Mouse (Mus musculus) CD4-positive, CD25-positive, alpha-beta regulatory T cell, adult 2 months (primary cell): ENCODE data around the gene Cds2.
"Not testable (repeated sequence)": the region's sequence is repeated elsewhere in the genome, so short reads cannot be mapped to it uniquely, and the experiment has no call there.

ENCODE experiments used
- DNase-seq: peaks from one replicate; pipeline ENCODE4 v3.0.0-alpha.2; 2012; ENCODE audit warnings: low read depth, low spot score

Cds2 gene

GRCm38 (mm10) chr2:132291265-132291664 is 28.3 kb downstream of the Cds2 start:
- DNase-seq: no peak

- DNase-seq: peak; percentile 29
Measured at GRCm38 (mm10) chr2:132292083-132292482, 29.1 kb downstream of the Cds2 start.

GRCm38 (mm10) chr2:132293694-132294450 is 30.9 kb downstream of the Cds2 start:
- no peak for DNase-seq

GRCm38 (mm10) chr2:132298250-132298649 is 35.3 kb downstream of the Cds2 start:
- DNase-seq: no peak

GRCm38 (mm10) chr2:132301436-132301835 is 38.5 kb downstream of the Cds2 start:
- DNase-seq: no peak

GRCm38 (mm10) chr2:132305165-132305564 is 42.2 kb downstream of the Cds2 start:
- no peak for DNase-seq

- peak; percentile 61 for DNase-seq
Measured at GRCm38 (mm10) chr2:132305988-132306387, 43.0 kb downstream of the Cds2 start.

DNA sequence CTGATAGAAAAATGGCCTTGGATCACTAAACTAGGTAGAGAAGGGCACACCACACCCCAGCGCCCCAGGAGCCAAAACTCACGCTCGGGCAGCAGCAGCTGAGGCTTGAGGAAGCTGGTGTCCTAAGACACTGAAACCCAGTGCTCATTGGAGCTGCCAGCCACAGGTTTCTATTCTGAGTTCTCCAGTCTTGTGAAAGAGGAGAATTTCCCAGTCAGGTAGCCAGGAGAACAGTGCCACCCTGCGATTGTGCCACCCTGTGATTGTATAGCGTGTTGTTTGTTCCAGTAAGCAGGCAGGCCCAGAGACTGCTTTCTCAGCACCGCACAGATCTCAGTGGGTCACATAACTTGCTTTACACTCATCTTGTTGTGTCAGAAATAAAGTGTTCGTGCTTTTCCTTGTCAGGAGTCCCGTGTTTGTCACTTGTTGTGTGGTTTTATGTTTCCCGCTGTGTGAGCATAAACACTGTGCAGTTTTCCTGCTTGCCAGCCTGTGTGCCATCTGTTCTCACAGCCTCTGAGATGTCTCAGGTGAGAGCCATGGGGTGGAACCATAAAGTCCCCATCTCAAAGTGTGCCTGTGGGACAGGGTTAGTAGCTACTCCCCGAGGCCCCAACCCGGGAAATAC is 44.4 kb downstream of the Cds2 start:
- DNase-seq: no peak

DNA sequence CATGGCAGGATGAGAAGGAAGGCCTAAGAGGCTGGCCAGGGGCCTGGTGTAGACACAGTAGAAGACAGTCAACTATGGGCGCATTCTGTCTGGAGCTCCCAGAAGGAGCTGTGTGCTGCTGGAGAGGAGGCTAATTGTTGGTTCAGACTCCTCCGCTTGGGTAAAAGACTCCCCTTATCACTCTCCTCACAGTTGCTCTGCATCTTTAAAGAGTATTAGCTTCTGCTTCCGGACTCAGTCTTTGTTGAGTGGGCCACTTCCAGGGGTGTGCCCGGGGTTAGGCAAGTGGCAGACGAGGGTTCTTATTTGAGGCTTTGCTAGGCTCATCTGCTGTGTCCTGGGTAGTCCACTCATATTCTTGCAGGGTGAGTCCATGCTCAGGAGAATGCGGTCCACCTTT is 45.9 kb downstream of the Cds2 start:
- DNase-seq: no peak

DNA sequence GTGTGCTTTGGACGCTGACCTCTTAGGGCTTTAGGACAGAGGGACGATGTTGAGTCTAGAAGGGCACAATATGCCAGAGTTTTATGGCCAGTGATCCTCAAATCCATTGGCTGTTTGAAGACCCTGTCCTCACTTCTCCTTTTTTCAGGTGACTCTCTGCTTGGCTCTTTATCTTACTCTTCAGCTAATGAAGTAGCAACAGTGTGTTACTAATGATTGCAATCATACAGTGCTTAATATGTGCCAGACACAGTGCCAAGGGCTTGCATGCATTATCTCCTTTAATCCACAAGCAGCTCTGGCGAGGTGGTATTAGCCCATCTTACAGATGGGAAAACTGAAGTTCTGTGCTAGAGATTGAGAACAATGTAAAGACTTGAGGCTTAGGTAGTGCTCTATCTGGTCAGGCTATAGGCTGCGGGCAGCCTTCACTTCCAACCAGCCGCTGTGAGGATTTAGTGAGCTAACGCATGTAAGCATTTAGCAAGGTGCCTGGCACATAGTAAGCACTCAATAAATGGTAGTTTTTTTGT is 46.5 kb downstream of the Cds2 start:
- no peak for DNase-seq

GRCm38 (mm10) chr2:132312616-132313015 is 49.7 kb downstream of the Cds2 start:
- DNase-seq: no peak

DNA sequence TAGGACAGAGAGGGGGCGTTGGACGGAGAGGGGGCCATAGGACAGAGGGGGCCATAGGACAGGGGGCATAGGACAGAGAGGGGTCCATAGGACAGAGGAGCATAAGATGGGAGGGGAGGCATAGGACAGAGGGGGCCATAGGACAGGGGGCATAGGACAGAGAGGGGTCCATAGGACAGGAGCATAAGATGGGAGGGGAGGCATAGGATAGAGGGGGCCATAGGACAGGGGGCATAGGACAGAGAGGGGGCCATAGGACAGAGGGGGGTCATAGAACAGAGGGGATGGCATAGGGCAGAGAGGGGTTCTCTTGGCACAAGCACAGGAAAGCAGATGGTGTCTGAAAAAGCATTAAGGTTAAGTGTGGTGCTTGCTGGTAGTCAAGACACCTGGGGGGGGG is 50.6 kb downstream of the Cds2 start:
- DNase-seq: no peak

DNA sequence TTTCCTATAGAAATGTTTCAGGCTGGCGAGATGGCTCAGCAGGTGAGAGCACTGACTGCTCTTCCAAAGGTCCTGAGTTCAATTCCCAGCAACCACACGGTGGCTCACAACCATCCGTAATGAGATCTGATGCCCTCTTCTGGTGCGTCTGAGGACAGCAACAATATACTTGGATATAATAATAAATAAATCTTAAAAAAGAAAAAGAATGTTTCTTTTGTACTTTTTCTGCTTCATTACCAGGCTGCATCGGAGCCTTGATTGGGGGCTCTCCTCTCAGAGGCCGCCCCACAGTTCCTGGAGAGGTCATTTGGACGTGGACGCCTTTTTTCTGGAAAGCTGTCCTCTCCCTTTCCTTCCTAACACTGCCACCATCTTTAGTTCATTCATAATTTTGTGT is 51.1 kb downstream of the Cds2 start:
- DNase-seq: not testable (repeated sequence)

DNA sequence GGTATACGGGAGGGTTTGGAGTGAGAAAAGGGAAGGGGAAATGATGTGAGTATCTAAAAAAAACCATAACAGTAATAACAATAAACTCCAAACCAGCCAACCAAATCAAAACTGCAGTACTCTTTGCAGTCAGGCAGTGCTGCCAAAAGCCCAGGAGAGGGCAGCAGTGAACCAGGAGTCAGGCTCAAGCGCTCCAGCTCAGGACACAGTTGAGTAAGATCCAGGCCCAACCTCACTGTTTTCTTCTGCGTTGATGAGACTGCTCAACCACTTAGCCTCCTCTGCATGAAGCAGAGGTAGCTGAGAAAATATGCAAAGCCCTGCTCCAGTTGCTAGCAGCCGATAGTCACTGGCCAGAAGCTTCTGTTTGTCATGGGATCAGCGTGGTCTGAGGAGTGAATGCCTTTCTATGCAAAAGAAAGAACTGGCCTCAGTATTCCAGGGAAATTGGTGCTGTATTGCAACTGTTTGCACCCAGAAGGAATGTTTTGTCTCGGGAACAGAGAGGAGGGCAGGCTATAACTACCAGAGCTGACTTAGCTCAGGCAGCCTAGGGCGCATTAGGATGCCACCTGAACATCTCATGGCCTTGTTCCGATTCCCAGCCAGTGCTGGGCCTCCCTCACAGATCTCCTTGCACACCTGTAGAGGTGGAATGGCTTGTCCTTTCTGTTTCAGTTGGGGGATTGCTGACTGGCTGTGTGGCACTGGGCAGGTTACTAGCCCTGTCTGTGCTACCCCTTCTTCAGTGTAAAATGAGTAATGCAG is 53.3 kb downstream of the Cds2 start:
- peak; percentile 84 for DNase-seq

DNA sequence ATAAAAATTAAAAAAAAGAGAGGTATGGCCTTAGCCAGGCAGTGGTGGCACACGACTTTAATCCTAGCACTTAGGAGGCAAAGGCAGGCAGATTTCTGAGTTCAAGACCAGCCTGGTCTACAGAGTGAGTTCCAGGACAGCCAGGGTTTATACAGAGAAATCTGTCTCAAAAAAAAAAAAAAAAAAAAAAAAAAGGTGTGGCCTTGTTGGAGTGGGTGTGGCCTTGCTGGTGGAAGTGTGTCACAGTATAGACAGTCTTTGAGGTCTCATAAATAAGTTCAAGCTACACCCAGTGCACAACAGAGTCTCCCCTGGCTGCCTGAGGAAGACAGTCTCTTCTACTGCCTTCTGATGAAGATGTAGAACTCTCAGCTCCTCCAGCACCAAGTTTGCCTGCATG is 54.2 kb downstream of the Cds2 start:
- no peak for DNase-seq

- no peak for DNase-seq
Measured at GRCm38 (mm10) chr2:132320516-132320915, 57.6 kb downstream of the Cds2 start.

DNA sequence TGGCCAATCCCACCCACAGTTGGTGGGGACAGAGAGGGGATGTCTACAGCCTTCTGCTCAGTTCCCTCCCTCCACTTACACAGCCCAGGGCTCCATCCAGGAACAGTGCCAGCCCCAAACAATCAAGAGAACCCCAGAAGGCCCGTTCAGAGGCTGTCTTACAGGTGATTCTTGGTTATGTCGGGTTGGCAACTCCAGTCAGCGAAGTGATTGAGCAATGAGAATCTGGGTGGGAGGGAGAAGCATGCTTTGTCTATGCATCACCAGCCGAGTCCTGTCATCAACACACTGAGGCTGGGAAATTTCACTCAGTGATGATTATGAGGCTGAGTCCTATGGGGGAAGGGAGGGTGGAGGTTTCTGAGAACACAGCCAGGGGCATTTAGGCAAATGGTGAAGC is 60.6 kb downstream of the Cds2 start:
- no peak for DNase-seq

DNA sequence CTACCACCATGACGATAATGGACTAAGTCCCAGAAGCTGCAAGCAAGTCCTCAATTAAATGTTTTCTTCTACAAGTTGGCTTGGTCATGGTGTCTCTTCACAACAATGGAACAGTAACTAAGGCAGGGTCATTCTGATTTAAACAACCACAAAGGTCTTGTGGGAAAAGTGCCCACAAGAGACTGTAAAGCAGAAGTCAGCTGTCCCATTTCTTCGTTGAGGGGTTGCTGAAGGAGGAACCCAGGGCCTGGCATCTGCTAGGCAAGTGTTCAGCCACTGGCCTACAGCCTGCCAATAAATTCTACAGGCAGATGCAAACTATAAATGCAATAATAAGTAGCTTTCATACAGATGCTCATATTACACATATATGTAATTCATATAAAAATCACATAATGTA is 74.3 kb downstream of the Cds2 start:
- no peak for DNase-seq

DNA sequence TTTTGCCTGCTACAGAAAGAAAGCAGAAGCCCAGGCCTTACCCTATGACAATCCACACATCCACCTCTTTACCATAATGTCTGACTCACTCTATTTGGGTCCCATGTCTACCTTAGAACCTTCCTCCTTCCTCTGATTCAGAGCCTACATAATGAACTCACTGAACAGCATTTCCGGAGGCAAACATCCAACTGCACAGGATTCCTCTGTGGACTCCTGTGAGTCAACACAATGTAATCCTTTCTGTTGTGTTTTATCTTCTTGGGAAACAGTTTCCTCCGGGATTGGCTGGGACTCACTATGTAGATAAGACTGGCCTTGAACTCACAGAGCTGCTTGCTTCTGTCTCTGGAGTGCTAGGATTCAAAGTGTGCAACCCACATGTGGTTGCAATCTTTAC is 77.4 kb downstream of the Cds2 start:
- no peak for DNase-seq

GRCm38 (mm10) chr2:132341293-132341692 is 78.3 kb downstream of the Cds2 start:
- DNase-seq: no peak

DNA sequence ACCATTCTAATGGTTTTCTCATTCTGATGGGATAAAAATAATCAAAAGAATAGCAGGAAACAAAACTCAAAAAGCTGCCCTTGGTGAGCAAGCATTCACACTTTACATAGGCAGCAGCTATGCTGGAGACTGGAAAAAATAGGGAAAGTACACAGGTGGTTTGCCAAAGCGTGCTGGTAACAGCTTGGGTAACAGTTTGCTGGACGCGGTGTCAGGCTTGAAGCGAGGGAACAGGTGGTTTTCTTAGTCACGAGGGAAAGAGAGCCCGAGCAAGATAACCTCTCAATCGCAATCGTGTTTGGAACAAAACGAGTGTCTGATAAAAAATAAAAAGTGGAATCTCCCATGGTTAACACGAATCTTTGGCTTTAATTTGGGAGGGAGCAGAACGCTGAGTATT is 80.9 kb downstream of the Cds2 start:
- no peak for DNase-seq
